Mouse (Mus musculus): Measurements from ENCODE around the gene Bbip1. TPM values are rescaled to one million over a fixed set of nuclear protein-coding genes. Genes with fewer than 3 reads are reported as not detected.
"Not testable (repeated sequence)": the region's sequence is repeated elsewhere in the genome, so short reads cannot be mapped to it uniquely, and the experiment has no call there.

Bbip1 gene
- polyA plus RNA-seq, 1 experiment from 2014 or later = 135 TPM

DNA sequence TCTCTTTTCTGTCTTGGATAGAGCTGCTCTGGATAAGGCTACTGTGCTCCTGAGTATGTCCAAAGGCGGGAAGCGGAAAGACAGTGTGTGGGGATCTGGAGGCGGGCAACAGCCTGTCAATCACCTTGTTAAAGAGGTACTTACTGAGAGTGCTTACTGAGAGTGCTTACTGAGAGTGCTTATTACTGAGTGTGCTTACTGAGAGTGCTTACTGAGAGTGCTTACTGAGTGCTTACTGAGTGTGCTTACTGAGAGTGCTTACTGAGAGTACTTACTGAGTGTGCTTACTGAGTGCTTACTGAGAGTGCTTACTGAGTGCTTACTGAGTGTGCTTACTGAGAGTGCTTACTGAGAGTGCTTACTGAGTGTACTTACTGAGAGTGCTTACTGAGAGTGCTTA lies 22.4 kb downstream of the Bbip1 start:
- H3K9ac ChIP-seq (replicated peaks); H3K4me3 ChIP-seq (replicated peaks); H3K4me2 ChIP-seq; H3K9me3 ChIP-seq (replicated peaks); H3K27ac ChIP-seq (replicated peaks); ATAC-seq (ENCODE audit: low FRiP score); H3K4me1 ChIP-seq; H3K27me3 ChIP-seq (replicated peaks): not testable (repeated sequence)
- H3K36me3 ChIP-seq = peaks cover 48% of the 10 kb centered on the region
- WGBS = 95% methylated on average over 3 of the region's 3 CpGs

GRCm38 (mm10) chr19:53919541-53919940 lies 24.9 kb downstream of the Bbip1 start:
- 96% methylated on average over 10 of the region's 10 CpGs for WGBS
- Histone ChIP-seq H3K4me3 (replicated peaks) (no peak overlapping the region), H3K9me3 (replicated peaks) (no peaks in the 10 kb centered on the region), H3K27me3 (replicated peaks) (no peaks in the 10 kb centered on the region), H3K36me3 (peaks cover 60% of the 10 kb centered on the region), H3K27ac (replicated peaks) (no peak overlapping the region), H3K4me2 (no peak overlapping the region), H3K9ac (replicated peaks) (no peak overlapping the region), H3K4me1 (no peaks in the 10 kb centered on the region)
- ATAC-seq (ENCODE audit: low FRiP score) = no peak

- H3K36me3 ChIP-seq = peaks cover 75% of the 10 kb centered on the region
- H3K4me3 ChIP-seq (replicated peaks) = no peak overlapping the region
- WGBS = 95% methylated on average over 4 of the region's 4 CpGs
- no peak overlapping the region for H3K4me2 ChIP-seq
- H3K9me3 ChIP-seq (replicated peaks) = no peaks in the 10 kb centered on the region
- H3K27ac ChIP-seq (replicated peaks) = no peak overlapping the region
- H3K4me1 ChIP-seq = no peaks in the 10 kb centered on the region
- no peak overlapping the region for H3K9ac ChIP-seq (replicated peaks)
- ATAC-seq (ENCODE audit: low FRiP score) = no peak
- no peaks in the 10 kb centered on the region for H3K27me3 ChIP-seq (replicated peaks)
These were observed 29.5 kb downstream of the Bbip1 start for GRCm38 (mm10) chr19:53914950-53915349.

DNA sequence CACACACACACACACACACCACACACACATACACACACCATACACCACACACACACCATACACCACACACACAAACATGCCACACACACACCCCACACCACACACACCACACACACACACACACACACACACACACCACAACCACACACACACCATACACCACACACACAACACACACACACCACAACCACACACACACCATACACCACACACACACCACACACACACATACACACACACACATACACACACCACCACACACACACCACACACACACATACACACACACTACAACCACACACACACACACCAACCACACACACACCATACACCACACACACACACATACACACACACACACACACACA lies 37.7 kb downstream of the Bbip1 start:
- not testable (repeated sequence) for H3K27me3 ChIP-seq (replicated peaks); ATAC-seq (ENCODE audit: low FRiP score); H3K4me2 ChIP-seq; H3K27ac ChIP-seq (replicated peaks); H3K9ac ChIP-seq (replicated peaks); H3K9me3 ChIP-seq (replicated peaks); H3K4me3 ChIP-seq (replicated peaks)
- Histone ChIP-seq H3K4me1 (peaks cover 31% of the 10 kb centered on the region), H3K36me3 (peaks cover 22% of the 10 kb centered on the region)

DNA sequence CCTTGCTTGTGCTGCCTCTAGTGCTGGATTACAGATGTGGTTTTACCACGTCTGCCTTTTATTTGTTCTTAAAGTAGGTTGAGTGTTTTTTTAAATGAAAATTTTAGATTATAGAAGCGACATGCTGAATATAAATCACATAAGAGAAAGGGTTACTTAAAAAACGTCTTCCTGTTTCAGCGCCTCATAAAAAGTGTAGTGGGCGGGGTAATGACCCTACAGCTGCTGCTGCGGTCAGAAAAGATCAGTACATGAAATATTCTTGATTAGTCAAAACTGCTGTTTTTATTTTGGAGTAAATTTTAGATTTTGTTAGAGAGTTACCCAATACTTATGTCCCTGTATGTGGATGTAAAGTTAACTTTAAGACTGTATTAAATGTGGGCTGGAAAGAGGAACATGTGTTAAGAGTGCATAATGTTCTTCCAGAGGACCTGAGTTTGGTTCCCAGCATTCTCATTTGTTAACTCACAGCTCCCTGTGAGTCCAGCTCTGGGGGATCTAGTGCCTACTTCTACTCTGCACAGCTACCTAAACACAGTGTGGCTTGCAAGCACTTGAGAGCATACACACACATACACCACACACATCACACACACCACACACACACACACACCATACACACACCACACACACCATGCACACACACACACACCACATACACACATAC lies 38.3 kb downstream of the Bbip1 start:
- Histone ChIP-seq H3K4me3 (replicated peaks) (no peak overlapping the region), H3K4me2 (no peak overlapping the region), H3K36me3 (peaks cover 19% of the 10 kb centered on the region), H3K27ac (replicated peaks) (no peak overlapping the region), H3K27me3 (replicated peaks) (no peaks in the 10 kb centered on the region), H3K4me1 (peaks cover 31% of the 10 kb centered on the region), H3K9me3 (replicated peaks) (no peaks in the 10 kb centered on the region), H3K9ac (replicated peaks) (no peak overlapping the region)
- WGBS = 54% methylated on average over 6 of the region's 6 CpGs
- ATAC-seq (ENCODE audit: low FRiP score) = no peak

DNA sequence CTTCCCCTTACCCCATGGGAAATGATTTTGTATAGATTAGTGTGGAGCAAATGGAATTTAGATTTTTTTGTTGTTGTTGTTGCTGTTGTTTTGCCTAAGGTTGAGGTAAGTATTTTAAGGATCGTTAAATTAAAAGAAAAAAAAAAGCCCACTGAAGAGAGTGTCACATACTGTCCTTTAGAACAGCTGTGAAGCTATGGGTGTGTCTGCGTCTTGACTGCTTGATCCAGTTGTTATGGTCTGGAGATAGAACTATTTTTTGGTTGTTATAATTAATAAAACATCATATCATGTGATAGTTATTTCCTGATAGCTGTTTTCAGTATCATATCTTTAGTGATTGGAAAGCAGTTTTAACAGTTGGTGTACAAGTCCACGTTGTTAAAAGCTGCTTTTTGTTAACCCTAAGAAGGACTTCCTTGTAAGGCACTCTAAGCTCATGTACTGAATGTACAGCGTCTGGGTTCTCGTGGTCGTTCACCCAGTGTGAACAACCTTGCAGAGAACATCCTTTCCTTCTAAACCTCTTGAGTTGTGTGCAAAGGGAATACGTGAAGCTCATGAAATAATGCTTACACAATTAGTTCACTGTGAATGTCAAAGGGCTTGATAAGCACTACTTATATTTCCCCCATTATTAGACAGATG lies 39.5 kb downstream of the Bbip1 start:
- H3K9ac ChIP-seq (replicated peaks) = no peak overlapping the region
- H3K4me2 ChIP-seq = peak overlapping the region; percentile 79
- WGBS = 64% methylated on average over 7 of the region's 7 CpGs
- H3K4me3 ChIP-seq (replicated peaks) = peak overlapping the region; percentile 96
- no peak for ATAC-seq (ENCODE audit: low FRiP score)
- H3K4me1 ChIP-seq = peaks cover 31% of the 10 kb centered on the region
- H3K27ac ChIP-seq (replicated peaks) = peak overlapping the region; percentile 18; the same call in 1 of the 2 replicates
- no peaks in the 10 kb centered on the region for H3K27me3 ChIP-seq (replicated peaks)
- peaks cover 11% of the 10 kb centered on the region for H3K36me3 ChIP-seq
- no peaks in the 10 kb centered on the region for H3K9me3 ChIP-seq (replicated peaks)

DNA sequence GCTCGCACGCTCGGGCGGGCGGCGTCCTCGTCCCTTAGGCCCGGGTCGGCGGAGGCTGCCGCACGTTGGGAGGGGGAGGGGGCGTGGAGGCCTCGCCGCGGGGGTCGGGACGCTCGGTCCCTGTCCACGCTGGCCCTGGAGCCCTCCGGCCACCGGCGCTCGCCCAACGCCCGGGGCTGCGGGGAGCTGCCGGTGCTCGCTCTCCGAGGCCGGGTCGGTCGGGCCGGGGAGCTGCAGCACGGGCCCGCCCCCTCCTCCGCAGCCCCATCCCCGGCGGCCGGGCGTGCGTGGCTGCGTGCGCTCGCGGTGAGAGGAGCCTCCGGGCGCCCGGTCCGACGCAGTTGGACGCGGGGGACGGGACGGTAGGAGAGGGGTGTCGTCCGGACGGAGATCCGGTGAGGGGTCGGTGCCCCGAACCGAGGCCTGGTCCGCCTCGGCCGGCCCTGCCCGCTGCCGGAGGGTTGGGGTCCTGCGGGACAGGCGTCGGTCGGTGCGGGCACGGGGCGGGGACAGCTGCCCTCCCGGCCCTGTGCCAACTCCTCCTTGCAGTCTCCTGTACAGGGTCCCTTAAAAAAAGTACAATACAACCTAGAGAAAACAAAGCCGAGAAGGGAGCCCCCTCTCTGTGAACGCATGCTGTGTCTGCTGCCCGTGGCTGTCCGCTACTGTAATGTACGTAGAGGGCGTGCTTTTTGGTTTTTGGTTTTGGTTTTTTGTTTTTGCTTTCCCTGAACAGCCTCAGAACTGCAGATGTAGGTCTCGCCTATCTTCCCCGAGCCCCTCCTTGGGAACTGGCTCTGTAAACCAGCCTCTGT lies 40.7 kb downstream of the Bbip1 start:
- Histone ChIP-seq H3K9me3 (replicated peaks) (no peaks in the 10 kb centered on the region), H3K27ac (replicated peaks) (peak overlapping the region; percentile 92), H3K4me2 (peak overlapping the region; percentile 79), H3K4me1 (peaks cover 31% of the 10 kb centered on the region), H3K27me3 (replicated peaks) (0 out of 2 replicates have a peak, but pooled peaks cover 2% of the 10 kb centered on the region), H3K36me3 (0 out of 2 replicates have a peak, but pooled peaks cover 3% of the 10 kb centered on the region), H3K4me3 (replicated peaks) (peak overlapping the region; percentile 96), H3K9ac (replicated peaks) (peak overlapping the region; percentile 89)
- under 1% methylated on average over 52 of the region's 83 CpGs for WGBS
- peak; percentile 75 for ATAC-seq (ENCODE audit: low FRiP score)

DNA sequence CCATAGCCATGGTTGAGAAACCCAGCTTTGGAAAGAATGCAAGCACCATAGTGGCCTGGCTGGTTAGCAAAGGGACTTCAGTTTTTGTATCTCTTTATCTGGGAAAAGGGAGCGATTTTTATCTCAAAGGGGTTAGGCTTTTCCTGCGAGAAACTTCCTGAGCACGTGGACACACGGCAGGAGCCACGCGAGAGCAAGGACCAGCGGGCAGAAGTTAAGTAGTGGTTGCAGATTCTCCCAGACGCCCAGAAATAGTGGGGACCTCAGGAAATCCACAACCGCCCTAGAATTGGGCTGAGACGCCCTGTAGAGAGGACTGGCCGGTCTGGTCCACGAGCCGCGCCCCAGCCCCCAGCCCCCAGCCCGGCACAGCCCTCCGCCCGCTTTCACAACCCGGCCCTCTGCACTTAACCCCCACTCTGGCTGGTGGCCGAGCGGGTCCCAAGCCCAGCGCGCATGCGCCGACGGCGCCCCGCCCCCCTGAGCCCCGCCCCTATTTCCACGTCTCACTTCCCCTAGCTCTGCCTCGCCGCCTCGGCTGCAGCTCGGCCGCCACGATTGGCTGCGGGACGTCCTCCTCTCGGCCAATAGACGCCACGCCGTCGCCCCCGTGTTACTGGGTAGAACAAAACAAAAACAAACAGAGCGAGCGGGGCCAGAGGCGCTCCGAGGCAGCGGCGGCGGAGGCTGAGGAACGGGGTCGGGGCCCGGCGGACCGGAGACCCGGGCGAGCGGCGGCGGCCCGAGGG lies 41.5 kb downstream of the Bbip1 start:
- Histone ChIP-seq H3K9me3 (replicated peaks) (no peaks in the 10 kb centered on the region), H3K27me3 (replicated peaks) (0 out of 2 replicates have a peak, but pooled peaks cover 2% of the 10 kb centered on the region), H3K4me1 (peaks cover 28% of the 10 kb centered on the region), H3K4me3 (replicated peaks) (peak overlapping the region; percentile 96), H3K4me2 (peak overlapping the region; percentile 79), H3K36me3 (no peaks in the 10 kb centered on the region), H3K27ac (replicated peaks) (peak overlapping the region; percentile 92), H3K9ac (replicated peaks) (peak overlapping the region; percentile 89)
- WGBS = under 1% methylated on average over 61 of the region's 61 CpGs
- ATAC-seq (ENCODE audit: low FRiP score) = peak; percentile 98

GRCm38 (mm10) chr19:53901931-53902738 lies 42.3 kb downstream of the Bbip1 start:
- no peak; the same call in 1 of the 2 replicates for ATAC-seq (ENCODE audit: low FRiP score)
- Histone ChIP-seq H3K27me3 (replicated peaks) (0 out of 2 replicates have a peak, but pooled peaks cover 2% of the 10 kb centered on the region), H3K36me3 (no peaks in the 10 kb centered on the region), H3K4me3 (replicated peaks) (peak overlapping the region; percentile 96), H3K4me1 (peaks cover 28% of the 10 kb centered on the region), H3K27ac (replicated peaks) (peak overlapping the region; percentile 92), H3K4me2 (peak overlapping the region; percentile 79), H3K9me3 (replicated peaks) (no peaks in the 10 kb centered on the region), H3K9ac (replicated peaks) (peak overlapping the region; percentile 77; the same call in 1 of the 2 replicates)
- 69% methylated on average over 15 of the region's 15 CpGs for WGBS

DNA sequence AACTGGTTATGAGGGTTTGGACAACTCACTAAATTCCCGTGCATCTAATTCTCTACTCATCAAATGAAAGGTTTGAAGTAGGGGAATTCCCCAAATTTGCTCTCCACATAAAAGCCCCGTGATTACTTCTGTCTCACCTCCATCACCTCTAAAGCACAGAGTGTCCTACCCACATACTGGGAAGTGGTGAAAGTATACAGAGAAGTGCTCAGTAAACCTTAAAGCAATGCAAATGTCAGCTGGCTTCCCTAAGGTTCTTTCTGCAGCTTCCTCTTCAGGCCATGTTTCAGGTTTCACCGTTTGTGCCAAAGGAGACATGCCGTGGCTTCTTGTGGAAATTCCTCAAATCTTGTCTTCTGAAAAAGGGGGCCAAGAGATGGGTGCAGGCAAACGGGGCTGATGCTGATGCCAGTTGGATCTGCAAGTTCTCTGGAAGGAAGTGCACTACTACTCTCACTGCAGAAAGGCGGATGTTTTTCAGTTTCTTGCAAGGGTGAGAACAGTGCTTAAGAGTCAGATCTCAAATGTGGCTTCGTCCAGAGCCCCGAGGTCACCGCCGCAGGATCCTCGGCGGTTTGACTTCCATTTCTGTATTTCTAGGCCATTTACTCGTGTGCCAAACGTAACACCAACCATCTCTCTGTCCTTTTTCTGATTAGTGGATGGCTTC lies 44.4 kb downstream of the Bbip1 start:
- ATAC-seq (ENCODE audit: low FRiP score) = no peak
- H3K27me3 ChIP-seq (replicated peaks) = 0 out of 2 replicates have a peak, but pooled peaks cover 2% of the 10 kb centered on the region
- no peak overlapping the region for H3K4me3 ChIP-seq (replicated peaks)
- H3K4me1 ChIP-seq = peaks cover 18% of the 10 kb centered on the region
- H3K9me3 ChIP-seq (replicated peaks) = no peaks in the 10 kb centered on the region
- no peak overlapping the region for H3K9ac ChIP-seq (replicated peaks)
- no peaks in the 10 kb centered on the region for H3K36me3 ChIP-seq
- 88% methylated on average over 14 of the region's 14 CpGs for WGBS
- no peak overlapping the region for H3K4me2 ChIP-seq
- no peak overlapping the region for H3K27ac ChIP-seq (replicated peaks)

Data from neural tube, embryonic 15.5 days (tissue).